Mouse (Mus musculus) ZHBTc4 (cell line): Measurements from ENCODE around the gene Fgr.

Source experiments
- DNase-seq: peaks from one replicate; pipeline ENCODE4 v3.0.0-alpha.2; 2011; ENCODE audit warnings: low read depth, low spot score

Gene Fgr

DNA sequence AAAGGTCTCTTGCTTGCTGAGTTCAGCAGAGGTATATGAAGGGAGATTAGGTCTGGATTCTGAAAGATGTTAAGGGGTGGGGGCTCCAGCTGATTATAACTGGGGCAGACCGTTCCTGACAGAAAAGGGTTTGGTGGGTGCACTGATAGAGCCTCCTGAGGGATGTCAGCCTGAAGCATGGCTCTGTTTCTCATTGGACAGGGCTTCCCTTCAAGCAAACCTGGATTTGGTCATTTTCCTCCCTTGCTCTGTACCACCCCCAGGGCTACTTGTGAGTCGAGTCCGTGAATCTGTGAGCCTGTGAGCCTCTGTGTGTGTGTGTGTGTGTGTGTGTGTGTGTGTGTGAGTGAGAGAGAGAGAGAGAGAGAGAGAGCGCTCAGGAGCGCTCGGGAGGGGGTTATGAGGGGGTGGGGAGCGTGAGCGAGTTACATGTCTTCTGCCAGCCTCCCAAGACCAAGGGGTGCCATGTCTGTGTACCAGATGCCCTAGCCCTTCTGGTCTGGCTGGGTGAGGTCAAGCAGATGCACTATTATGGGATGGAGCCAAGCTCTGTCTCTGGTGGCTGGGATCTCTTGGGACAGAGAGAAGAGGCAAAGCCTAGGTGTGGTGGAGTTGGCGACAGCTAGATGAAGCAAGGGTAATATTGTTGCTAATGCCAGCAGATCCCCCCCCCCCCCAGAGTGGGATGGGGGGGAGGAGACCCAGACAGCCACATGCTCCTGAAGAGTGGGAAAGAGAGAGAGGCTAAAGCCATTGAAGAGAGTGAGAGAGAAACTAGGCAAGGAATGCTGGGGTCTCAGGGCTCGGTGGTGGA, 41.2 kb downstream of the Fgr start:
- DNase-seq: no peak

GRCm38 (mm10) chr4:133015710-133016651, 42.1 kb downstream of the Fgr start:
- no peak for DNase-seq

- DNase-seq: no peak
These were observed 43.0 kb downstream of the Fgr start for GRCm38 (mm10) chr4:133016677-133017415.

- no peak for DNase-seq
These were observed 43.8 kb downstream of the Fgr start for GRCm38 (mm10) chr4:133017597-133018262.

GRCm38 (mm10) chr4:133018263-133018798, 44.4 kb downstream of the Fgr start:
- no peak for DNase-seq

DNA sequence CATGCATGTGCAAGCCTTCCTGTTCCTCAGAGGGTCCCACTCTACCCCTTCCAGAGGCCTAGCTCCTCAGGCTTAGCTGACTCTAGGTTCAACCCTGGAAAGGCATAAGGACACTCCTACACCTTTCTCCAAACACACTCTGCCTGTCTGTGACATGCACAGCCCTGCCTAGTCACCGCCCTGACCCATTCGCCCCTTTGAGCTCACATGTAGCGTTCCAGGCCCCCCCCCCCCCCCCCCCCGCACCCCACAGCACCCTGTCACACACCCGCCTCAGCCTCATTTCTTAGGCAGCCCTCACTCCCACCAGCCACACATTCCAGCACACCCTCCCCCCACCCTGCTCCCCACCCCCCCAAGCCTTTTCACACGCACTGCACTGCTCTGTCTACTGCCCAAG, 46.8 kb downstream of the Fgr start:
- DNase-seq: no peak

- DNase-seq: no peak
These were observed 47.3 kb downstream of the Fgr start for GRCm38 (mm10) chr4:133021181-133021671.

DNA sequence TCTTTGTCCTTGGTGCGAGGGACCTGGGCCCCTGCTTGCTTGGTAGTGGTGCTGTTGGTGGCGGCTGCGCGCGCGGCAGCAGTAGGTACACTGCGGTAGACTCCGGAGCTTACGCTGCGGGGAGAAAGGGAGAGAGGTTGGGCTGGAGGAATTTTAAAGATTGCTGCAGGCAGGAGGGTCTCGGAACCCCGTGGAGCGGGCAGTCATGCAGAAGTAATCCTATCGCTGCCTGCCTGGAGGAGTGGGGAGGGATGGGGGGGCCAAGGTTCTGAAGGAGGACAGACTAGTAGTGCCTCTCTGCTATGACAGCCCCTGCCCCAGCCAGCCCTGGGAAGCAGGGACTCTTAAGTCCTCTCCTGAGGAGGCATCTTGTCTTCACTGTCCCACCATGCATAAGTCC, 48.3 kb downstream of the Fgr start:
- peak; percentile 46 for DNase-seq

DNA sequence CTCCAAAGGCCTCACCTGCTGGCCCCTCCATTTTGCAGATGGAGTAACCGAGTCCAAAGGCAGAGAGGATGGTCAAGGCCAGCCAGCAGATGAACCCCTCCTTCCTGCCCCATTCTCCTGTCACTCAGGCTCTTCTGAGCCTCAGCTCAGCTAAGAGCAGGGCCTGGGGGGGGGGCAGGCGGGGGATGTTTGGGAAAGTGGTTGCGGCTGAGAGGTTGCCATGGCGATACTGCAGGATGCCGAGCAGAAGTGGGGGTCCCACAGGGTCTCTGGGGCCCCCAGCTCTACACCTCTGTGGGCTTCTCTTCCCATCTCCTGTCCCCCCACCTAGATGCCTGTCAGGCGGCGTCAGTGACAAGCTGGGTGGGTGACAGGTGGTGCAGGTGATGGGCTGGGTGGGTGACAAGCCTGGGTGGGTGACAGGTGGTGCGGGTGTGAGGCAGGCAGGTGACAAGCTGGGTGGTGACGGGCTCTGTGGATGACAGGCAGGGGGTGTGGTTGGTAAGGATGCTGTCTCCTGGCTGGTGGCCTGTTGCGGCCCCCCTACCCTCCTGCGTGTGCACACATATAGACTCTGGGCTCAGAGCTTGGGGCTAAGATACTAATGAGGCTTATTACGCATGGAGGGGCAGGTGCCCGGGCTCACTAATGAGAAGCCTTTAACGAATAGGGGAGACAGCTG, 49.2 kb downstream of the Fgr start:
- DNase-seq: no peak

DNA sequence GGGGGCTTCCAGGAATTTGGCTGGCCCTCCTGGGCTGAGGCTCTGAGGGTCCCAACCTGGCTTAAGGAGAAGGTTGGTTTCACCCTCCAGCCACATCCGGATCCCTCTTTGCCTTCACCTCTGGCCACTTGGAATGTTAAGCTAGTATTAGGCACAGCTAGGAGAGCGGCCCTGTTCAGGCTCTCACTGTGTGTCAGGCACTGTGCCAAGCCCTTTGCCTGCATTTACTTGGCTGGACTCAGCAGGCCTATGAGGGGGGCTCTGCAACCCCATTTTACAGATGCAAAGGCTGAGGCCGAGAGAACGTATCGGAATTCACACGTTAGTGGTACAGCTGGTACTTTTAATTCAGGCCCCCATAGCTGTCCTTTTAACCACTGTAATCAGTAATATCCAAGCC, 49.7 kb downstream of the Fgr start:
- DNase-seq: no peak

- no peak for DNase-seq
These were observed 50.5 kb downstream of the Fgr start for GRCm38 (mm10) chr4:133024404-133024803.

GRCm38 (mm10) chr4:133024969-133025685, 51.2 kb downstream of the Fgr start:
- peak; percentile 42 for DNase-seq

GRCm38 (mm10) chr4:133026272-133026671, 52.4 kb downstream of the Fgr start:
- no peak for DNase-seq

DNA sequence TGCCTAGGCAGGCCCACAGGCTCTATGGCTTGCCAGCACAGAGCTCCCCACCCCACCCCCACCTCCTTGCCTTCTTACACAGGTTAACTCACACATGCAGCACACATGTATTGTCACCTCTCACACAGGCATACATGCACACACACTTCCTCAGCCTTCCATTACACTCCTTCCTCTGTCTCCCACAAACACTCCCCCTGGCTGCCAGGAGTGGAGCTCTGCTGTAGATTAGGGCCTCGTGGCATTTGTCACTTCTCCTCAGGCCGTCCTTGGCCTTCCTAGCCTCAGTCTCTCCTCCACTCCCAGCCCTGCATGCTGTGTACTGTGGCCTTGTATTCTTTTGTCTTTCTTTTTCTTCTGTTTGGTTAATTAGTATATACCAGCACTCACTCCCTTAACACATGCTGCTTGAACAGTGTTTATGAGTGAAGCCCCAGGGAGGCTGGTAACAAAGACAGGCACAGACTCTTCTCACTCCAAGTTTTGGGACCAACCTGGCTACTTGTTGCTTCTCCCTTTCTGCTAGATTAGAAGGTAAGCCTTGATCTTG, 53.0 kb downstream of the Fgr start:
- no peak for DNase-seq

GRCm38 (mm10) chr4:133027721-133028120, 53.8 kb downstream of the Fgr start:
- peak; percentile 73 for DNase-seq

DNA sequence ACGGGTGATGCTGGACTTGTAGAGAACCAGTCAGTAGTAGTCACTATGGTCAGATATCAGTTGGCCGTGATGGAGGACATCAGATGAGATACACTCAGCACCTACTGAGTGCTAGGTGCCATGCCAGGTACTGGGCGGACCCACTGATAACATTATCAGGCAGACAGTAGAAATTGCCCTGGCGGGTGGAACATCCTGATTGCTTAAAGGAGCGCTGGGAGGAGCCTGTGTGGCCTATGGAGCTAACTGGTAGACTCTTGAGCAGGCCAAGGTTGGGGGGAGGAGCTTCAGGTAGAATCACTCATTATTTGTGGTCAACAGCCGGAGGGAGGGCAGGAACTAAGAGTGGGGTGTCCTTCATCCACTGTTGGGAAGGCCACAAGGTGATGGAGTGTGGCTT, 54.3 kb downstream of the Fgr start:
- peak; percentile 62 for DNase-seq

GRCm38 (mm10) chr4:133028875-133029274, 55.0 kb downstream of the Fgr start:
- no peak for DNase-seq

DNA sequence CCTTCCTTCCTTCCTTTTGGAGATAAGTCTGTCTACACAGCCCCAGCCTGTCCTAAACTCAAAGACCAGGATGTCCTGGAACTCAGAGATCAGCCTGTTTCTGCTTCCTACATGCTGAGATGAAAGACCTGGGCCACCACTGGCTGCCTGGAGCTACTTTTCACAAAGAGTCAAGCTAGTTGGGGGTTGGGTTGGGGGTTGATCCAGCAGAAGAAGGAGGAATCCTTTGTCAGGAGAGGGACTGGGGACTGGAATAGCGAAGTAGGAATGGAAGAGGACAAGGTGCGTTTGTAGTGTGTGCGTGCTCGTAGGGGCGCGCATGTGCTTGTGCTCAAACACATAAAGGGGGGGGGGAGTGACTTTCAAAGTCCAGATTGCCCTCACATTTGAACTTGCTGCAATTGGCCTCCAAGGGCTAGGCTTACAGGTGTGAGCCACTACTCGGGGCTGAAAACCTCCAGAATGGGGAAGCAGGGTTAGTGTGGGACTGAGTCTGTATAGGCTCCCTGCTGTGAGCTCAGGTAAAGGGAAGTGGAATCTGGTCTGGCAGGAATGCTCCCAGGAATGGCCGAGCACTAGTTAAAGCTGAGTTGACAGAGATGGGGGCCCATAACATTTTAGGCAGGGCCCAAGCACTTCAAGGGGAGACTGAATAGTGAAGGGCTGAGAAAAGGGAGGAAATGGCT, 58.7 kb downstream of the Fgr start:
- DNase-seq: peak; percentile 60

DNA sequence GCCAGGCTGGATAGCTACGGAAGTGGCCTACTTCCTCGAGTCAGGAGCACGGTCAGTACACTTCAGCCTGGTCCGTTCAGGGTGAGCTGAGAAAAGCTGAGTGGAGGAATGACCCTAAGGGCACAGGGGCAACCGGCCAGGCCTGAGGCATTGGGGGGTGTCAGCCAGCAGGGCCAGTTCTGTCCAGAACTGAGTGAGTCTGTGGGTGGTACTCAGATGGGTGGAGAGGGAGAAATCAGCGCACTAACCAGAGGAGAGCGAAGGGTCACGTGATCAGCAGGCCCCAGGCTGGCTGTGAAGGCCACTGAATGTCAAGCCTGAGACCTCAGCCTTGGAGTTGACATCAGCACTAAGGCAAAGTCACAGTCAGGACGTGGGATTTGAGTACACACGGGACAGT, 60.6 kb downstream of the Fgr start:
- DNase-seq: peak; percentile 71
